Mouse (Mus musculus): ENCODE results near the gene Ube2v1.
"Not testable (repeated sequence)": the region's sequence is repeated elsewhere in the genome, so short reads cannot be mapped to it uniquely, and the experiment has no call there.

Ube2v1 gene

DNA sequence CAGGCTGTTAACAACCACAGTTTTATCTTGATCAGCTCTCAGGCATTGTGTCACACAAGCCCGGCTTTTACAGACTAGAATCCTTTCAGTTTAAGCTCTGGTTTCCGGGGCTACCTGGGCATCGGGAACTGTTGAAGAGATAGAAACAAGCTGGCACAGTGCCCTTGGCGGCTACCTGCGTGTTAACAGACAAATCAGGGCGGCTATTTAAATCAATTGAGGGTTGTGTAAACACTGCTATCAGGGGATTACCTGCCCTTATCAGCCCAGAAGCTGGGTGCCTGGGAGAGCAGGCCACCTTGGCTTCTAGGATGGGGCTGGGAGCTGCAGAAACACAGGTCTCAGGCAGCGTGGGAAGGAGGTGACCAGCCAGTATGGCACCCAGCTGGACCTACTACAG is 20.8 kb upstream of the Ube2v1 start:
- DNase-seq, result no peak

GRCm38 (mm10) chr2:167651622-167652021 is 19.7 kb upstream of the Ube2v1 start:
- peak; percentile 51 for DNase-seq

DNA sequence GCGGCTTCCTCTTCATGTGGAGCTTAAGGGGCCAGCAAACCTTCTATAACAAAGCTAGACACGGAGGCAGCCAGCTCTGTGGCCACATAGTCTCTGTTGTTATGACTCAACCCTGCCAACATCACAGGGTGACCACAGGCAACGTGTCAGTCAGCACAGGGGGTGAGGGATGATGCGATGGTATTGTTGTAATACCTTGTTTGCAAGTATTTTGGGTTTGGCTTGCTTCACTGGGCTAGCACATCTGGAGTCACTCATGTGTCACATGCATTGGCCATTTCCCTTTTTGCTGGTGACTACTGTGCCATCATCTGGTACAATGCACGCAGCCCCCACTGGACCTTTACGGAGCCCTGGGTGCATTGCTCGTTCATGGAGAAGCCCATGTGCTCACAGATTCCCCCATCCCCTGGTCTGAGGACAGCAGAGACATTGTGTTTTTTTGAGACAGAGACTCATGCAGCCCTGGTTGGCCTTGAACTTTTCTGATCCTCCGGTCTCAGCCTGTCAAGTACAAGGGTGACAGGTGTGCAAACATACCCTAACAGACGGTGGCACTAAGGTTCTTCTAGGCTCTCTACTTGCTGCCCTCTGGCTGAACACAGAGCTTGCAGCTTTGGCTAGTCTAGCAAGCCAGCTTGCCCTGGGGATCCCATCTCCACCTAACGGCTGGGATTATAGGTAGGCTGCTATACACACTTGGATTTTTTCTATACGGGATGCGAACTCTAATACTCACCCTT is 17.6 kb upstream of the Ube2v1 start:
- DNase-seq, result no peak

DNA sequence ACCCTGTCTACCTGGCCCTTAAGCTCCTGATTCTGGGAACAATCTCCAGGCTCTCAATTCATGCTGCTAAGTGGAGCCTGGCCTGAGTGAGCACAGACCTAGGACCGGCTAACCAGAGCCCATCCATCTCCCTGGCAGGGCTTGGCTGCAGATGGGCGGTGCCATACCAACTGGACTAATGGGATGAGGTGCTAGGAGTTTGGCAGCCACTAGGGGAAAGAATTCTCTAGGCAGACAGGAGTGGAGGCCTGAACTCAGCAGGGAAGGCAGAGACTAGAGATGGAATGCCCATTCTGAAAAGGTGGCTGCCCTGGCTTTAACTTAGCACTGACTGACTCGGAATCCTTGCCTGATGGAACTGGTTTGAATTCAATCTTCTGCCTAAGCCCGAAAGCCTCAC is 14.5 kb upstream of the Ube2v1 start:
- no peak for DNase-seq

DNA sequence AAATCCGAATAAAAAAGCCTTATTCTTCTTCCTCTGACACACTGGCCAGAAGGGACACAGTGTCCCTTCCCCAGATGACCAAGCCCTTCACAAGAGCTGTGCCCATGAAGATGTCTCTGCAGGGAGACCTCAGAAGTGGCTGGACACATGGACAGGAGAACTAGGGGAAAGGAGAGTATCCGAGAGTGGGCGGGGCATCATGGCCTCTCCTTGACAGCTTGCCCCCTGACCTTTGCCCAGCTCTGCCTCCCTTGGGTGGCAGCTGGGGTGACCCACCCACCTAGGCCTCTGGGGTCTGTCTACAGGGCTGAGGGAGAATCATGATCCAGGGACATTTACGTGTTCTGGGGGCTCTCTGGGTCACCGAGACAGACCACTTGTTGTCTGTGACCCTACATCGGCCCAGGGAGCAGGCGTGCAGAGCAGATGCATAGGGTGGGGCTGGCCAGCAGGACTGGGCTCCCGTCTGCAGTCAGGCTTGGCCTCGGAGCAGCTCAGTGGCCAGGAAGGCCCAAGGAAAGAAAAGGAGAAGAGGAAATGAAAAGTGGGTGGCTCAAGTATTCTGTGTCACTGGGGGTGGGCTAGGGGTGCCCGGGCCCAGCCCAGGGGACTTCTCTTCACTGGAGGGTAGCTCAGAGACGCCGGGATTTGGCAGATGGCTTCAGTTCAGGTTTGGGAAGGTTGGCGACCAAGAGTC is 11.6 kb upstream of the Ube2v1 start:
- DNase-seq, result not testable (repeated sequence)

GRCm38 (mm10) chr2:167642164-167642563 is 10.3 kb upstream of the Ube2v1 start:
- DNase-seq, result no peak

DNA sequence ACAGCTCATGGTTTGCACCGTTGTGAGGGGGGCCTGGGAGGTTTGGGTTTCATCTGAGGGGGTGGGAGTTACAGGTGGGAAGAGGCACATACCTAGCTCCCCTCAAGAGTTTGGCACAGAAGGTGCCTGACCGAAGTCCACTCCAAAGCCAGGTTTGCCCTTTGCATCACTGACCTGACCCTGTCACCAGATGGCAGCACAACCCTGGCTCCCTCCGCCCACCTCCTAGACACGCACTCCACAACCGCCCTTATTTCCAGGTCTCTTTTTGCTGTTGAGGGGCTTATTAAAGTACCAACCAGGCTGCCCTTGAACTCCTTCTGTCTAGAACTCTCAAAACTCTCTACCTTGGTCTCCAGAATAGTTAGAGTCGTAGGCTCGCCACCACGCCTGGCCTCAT is 9.4 kb upstream of the Ube2v1 start:
- no peak for DNase-seq

DNA sequence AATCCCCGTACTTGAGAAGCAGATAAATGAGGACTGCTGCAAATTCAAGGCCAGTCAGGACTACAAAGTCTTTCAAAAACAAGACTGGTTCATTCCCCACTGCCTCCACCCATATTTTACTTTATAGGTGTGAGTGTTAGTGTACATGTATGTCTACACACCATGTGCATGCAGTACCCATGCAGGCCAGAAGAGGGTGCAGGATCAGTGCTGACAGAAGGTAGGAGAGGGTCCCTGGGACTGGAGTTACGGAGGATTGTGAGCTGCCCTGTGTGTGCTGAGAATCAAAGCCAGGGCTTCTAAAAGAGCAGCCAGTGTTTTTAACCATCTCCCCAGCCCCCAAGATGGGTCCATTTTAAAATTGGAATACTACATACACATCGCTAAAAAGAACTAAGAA is 8.4 kb upstream of the Ube2v1 start:
- DNase-seq, result no peak

DNA sequence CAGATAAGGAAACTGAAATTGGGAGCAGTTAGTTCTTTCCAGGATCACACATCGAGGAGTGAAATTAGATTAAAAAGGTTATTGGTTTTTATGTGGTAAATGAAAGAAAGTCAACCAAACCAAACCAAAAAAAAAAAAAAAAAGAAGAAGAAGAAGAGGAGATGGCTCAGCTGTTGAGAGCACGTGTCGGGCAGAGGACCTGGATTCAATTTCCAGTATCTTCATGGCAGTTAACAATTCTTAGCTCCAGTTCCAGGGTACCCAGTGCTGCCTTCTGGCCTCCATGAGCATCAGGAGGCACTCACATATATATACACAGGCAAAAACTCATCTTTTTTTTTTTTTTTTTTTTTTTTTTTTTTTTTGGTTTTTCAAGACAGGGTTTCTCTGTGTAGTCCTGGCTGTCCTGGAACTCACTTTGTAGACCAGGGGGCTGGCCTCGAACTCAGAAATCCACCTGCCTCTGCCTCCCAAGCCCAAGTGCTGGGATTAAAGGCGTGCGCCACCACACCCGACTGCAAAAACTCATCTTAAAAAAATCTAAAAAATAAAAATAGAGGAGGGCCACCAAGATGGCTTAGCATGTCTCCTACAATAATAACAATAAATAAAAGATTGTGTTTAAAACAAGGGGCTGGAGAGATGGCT is 3.1 kb upstream of the Ube2v1 start:
- peak; percentile 54 for DNase-seq

DNA sequence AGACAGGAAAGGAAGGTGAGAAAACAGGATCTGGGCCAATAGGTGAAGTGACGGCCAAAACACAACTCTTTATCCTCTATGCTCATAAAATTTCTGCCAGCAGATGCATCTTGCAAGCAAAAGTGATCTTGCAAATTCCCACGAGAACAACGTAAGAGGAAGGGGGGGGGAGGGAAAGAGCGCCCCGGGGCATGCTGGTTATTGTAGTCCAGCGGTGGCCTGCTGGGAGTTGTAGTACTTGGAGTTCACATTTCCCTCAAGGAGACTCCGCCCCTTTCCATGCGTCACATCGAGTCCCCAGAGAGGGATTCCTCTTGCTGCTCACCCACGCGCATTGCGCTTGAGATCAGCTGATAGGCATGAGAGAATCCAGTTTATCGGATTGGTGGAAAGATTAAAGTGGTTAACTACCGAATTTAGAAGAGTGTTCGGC is 2.5 kb upstream of the Ube2v1 start:
- DNase-seq, result peak; percentile 98

GRCm38 (mm10) chr2:167633537-167633872 is 1.6 kb upstream of the Ube2v1 start:
- peak; percentile 69 for DNase-seq

DNA sequence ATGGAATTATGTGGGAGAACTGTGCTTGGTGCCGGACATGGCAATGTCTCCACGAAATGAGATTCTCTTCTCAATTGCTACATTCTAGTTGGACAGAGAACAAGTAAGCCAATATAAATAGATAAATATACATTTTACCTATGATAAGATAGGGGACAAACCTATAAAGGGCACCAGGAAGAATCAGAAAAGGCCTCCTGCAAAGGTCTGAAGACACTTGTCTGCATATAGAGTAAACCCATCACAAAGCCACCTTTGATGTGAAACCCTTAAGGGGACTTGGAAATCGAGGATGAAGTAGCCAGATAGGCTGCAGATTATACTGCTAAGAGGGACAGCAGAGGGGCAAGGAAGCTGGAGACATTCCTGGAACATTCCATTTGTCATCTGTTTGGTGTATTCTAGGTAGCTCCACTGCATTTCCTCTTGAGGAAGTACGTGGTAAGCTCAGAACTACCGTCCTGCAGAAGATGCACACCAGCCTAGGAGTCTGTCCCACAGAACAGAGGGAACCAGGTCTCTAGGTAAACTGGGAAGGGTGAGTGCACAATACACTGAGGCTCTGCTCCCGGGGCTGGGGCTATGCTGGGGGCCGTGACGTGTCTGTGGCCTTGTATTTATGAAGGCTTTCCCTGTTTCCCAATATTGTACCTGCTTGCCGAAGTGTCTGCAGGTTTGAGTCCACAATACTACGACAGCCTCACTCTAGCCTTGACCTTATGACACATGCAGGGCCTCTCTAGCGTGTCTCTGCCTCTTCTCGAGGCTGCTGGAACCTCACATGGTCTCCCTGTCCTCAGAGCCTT is 1.0 kb upstream of the Ube2v1 start:
- peak; percentile 60 for DNase-seq

- DNase-seq, result peak; percentile 73
These were observed 709 bp downstream of the Ube2v1 start for GRCm38 (mm10) chr2:167631181-167631590.

GRCm38 (mm10) chr2:167630421-167630820 is 1.5 kb downstream of the Ube2v1 start:
- DNase-seq, result peak; percentile 59

DNA sequence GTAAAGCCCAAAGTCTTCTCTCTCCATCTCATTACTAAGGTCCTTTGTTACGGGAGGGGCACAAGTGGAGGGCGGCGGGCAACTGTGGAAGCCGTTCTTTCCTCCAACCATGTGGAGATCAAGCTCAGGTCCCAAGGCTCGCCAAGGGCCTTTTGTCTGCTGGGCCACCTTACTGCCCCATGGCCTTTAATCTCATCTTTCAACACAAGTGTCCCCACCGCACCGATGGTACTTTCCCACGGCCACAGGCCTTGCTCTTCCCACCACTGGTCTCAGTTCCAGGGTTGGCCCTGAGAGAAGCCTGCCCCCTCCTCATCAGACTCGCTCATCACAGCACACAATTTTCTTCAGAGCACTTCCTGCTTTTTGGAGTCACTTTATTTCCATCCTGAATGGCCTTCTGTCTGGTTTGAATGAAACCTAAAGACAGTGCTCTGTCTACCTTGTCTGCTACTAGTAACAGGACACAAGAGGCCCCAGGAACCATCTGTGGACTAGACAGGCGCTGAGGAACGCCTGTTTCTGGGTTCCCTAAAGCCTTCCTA is 2.2 kb downstream of the Ube2v1 start:
- DNase-seq, result peak; percentile 37

DNA sequence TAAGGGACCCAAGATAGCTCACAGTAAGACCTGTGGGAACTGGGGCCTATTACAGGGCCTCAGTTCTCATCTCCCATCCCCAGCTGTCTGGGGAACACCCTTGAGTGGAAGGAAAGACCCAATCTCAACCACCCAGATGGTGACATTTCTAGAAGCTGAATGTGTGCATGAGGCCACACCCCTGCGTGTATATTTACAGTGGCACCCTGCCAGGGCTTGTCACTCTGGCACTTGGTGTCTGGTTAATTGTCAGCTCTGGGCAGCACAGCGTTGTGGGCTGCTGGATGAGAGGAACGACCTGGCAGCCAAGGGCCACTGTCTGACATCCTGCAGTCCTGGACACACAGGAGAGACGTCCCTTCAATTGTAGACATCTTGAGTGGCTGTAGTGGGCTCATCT is 3.0 kb downstream of the Ube2v1 start:
- DNase-seq, result peak; percentile 57

GRCm38 (mm10) chr2:167627019-167627418 is 4.9 kb downstream of the Ube2v1 start:
- no peak for DNase-seq

DNA sequence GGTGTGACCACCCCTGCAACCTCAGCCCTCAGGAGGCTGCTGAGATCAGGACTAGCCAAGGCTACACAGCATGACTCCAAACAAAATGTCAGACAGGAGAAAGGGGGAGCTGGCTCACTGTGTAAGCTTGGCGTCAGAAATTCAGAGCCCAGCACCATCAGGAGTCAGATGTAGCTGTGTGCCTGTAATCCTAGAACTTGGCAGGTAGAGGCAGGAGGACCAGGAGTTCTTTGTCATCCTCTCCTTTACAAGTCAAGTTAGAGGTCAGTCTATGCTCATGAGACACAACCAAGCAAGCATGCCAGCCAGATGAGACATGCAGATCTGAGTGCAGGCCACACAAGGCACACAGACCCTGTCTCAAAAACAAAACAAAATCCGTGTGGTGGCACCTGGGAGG is 6.2 kb downstream of the Ube2v1 start:
- no peak for DNase-seq

DNA sequence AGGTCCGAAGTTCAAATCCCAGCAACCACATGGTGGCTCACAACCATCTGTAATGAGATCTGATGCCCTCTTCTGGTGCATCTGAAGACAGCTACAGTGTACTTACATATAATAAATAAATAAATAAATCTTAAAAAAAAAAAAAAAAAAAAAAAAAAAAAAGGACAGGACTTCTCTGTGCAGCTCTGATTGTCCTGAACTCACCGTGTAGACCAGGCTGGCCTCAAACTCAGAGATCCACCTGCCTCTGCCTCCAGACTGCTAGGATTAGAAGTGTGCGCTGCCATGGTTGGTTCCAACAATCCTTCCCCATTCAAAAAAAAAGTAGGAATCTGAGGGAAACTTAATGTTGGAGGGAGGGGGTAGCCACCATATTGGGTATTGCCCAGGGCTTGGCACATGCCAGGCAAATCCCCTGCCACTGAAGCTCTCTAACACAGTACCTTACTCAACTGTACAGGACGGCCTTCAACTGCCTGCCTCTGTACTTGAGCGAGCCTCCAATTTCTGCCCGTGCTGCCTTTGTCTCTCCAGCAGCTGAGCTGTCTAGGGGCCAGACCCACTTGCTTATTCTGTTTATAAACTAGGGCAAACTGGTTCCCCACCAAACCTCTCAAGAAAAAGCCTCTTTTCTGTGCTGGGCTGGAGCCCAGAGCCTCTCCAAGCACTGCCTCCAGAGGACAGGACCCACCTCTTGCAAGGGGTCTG is 7.4 kb downstream of the Ube2v1 start:
- no peak for DNase-seq

GRCm38 (mm10) chr2:167622965-167623364 is 8.9 kb downstream of the Ube2v1 start:
- no peak for DNase-seq

GRCm38 (mm10) chr2:167622352-167622751 is 9.5 kb downstream of the Ube2v1 start:
- peak; percentile 64 for DNase-seq
